Mouse (Mus musculus) erythroblast, embryonic 14.5 days (primary cell): ENCODE measurements around the gene Kmt2b.

Experiments used
- GATA1 ChIP-seq: IDR thresholded peaks from 2 replicates; pipeline ENCODE4 v1.6.1; 2012; ENCODE audit warnings: low read length, inconsistent platforms, mixed read lengths
- TAL1 ChIP-seq: IDR thresholded peaks from 3 replicates; pipeline ENCODE4 v1.6.1; 2012; ENCODE audit warnings: low read length, inconsistent platforms, mixed read lengths

- TF ChIP-seq GATA1 = no peak
- no peak for TF ChIP-seq TAL1
Measured at GRCm38 (mm10) chr7:30619202-30619601, 30.7 kb upstream of the Kmt2b start.
